Mouse (Mus musculus): Measurements from ENCODE around the gene Hs3st4. TPM values are rescaled to one million over a fixed set of nuclear protein-coding genes. Genes with fewer than 3 reads are reported as not detected.
A peak's percentile ranks its signal among the peaks of the same experiment; 100 is the strongest.

Gene Hs3st4
- polyA plus RNA-seq, 1 experiment from 2014 or later: not detected

DNA sequence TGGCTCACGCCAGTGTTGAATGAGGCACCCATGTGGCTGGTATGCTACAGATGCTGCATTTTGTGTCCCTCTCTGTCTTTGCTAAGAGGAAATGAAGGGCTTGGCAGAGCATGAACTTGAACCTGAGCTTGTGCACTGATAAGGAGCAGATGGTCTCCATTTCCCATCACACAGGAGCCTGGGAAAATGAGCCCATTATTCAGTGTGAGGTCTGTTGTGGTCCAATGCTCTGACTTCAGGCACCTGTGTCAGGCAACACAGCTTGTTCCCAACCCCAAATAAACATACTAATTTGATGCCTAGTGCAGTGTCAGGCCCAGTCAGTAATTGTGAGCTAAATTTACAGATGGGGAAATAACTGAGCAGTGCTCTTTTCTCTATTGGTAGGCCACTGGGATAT, 267.9 kb downstream of the Hs3st4 start:
- Histone ChIP-seq H3K27me3 (replicated peaks; ENCODE audit: insufficient read depth, low read length) (no peaks in the 10 kb centered on the region), H3K36me3 (ENCODE audit: insufficient read depth, low read length) (no peaks in the 10 kb centered on the region), H3K9me3 (ENCODE audit: low read length) (no peaks in the 10 kb centered on the region), H3K9ac (replicated peaks; ENCODE audit: low read depth) (no peak overlapping the region), H3K27ac (ENCODE audit: low read length) (no peak overlapping the region), H3K4me3 (ENCODE audit: low read depth, low read length) (no peak overlapping the region), H3K4me1 (ENCODE audit: insufficient read depth, low read depth, low read length) (no peaks in the 10 kb centered on the region), H3K4me2 (replicated peaks; ENCODE audit: low read depth, low read length) (no peak overlapping the region)
- DNase-seq (ENCODE audit: low spot score): no peak
- TF ChIP-seq EP300 (IDR thresholded peaks at IDR 0.05) (no peak), CTCF (IDR thresholded peaks at IDR 0.05) (no peak)
- 50% methylated on average over 1 of the region's 1 CpGs for WGBS
- no peak for ATAC-seq

DNA sequence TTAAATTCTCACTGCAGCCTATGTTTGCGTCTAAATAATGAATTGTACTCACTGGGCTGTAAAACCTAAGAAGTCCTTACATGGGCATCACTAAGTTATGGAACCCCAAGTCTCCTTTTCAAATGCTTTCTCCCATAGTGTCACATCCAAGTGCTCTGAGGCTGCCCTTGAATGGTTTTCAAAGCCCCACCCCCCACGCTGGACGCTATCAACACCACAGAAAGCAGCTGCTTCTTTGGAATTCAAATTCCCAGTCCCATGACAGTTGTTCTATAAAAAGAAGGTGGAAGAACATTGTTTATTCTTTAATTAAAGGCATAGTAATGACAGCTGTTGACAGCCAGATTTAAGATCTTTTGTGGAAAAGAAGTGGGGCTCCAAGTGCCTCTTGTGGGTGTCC, 275.8 kb downstream of the Hs3st4 start:
- DNase-seq (ENCODE audit: low spot score) (peak; percentile 9), ATAC-seq (no peak)
- Histone ChIP-seq H3K36me3 (ENCODE audit: insufficient read depth, low read length) (no peaks in the 10 kb centered on the region), H3K9ac (replicated peaks; ENCODE audit: low read depth) (no peak overlapping the region), H3K27me3 (replicated peaks; ENCODE audit: insufficient read depth, low read length) (no peaks in the 10 kb centered on the region), H3K4me2 (replicated peaks; ENCODE audit: low read depth, low read length) (no peak overlapping the region), H3K4me1 (ENCODE audit: insufficient read depth, low read depth, low read length) (no peaks in the 10 kb centered on the region), H3K4me3 (ENCODE audit: low read depth, low read length) (no peak overlapping the region), H3K9me3 (ENCODE audit: low read length) (no peaks in the 10 kb centered on the region), H3K27ac (ENCODE audit: low read length) (no peak overlapping the region)
- no peak for TF ChIP-seq EP300 (IDR thresholded peaks at IDR 0.05)
- no peak for TF ChIP-seq CTCF (IDR thresholded peaks at IDR 0.05)
- WGBS: 46% methylated on average over 3 of the region's 3 CpGs

DNA sequence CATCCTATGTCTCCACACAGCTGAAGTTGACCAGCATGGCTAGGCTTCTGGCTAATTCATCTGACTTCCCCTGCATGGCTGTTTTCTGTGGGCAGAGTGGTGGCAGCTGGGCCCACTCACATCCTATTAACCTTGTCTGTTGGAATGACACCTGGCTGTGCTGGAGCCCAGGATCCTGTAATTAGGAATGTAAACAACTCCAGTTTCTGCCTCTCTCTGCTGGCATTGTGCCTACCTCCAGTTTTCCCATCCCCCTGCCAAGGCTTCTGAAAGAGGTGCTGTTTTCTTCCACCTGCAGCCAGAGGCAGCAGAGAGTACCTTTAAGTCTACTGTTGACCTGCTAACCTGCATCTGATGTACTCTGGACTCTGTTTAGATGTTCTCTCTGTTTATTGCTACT, 288.1 kb downstream of the Hs3st4 start:
- no peaks in the 10 kb centered on the region for H3K27me3 ChIP-seq (replicated peaks; ENCODE audit: insufficient read depth, low read length)
- no peak overlapping the region for H3K27ac ChIP-seq (ENCODE audit: low read length)
- H3K36me3 ChIP-seq (ENCODE audit: insufficient read depth, low read length): no peaks in the 10 kb centered on the region
- no peak for TF ChIP-seq EP300 (IDR thresholded peaks at IDR 0.05)
- no peak for TF ChIP-seq CTCF (IDR thresholded peaks at IDR 0.05)
- no peak overlapping the region for H3K9ac ChIP-seq (replicated peaks; ENCODE audit: low read depth)
- no peak overlapping the region for H3K4me3 ChIP-seq (ENCODE audit: low read depth, low read length)
- H3K9me3 ChIP-seq (ENCODE audit: low read length): no peaks in the 10 kb centered on the region
- no peak for ATAC-seq
- H3K4me2 ChIP-seq (replicated peaks; ENCODE audit: low read depth, low read length): no peak overlapping the region
- no peak for DNase-seq (ENCODE audit: low spot score)
- no peaks in the 10 kb centered on the region for H3K4me1 ChIP-seq (ENCODE audit: insufficient read depth, low read depth, low read length)

DNA sequence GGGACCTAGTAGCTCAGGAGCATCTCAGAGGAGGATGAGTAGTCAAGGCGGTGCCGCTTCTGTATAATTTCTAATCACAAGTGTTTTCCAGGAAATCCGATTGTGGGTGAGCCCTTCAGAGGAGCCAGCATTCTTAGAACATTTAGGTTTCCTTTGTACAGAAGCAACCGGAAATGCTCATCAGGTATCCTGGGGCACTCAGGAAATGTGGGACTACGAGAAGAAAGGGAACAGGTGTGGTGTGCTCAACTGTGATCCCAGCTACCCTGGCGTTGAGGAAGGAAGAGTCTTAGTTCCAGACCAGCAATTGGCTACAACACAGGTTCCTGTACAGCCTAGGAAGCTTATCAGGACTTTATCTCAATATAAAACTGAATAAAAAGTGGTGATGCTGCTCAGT, 307.2 kb downstream of the Hs3st4 start:
- 46% methylated on average over 6 of the region's 6 CpGs for WGBS

DNA sequence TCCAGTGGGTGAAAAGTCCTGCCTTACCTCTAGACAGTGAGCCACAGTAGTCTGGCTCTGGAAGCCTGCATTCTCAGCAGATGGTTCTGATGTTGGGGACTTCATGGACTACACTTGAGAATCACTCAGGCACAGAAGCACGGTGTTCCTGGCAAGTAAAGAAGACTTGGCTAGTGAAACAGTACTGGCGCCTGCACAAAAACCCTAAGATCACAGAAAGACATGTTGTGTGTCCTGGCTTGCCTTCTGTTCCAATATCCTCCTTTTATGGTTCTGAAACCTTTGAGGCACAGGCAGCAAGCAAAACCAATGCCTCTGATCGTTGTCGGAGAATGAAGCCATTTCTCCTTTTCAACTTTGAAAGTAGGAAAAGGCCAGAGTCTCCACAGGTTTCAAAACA, 336.8 kb downstream of the Hs3st4 start:
- no peak for TF ChIP-seq EP300 (IDR thresholded peaks at IDR 0.05)
- no peaks in the 10 kb centered on the region for H3K36me3 ChIP-seq (ENCODE audit: insufficient read depth, low read length)
- WGBS: 67% methylated on average over 4 of the region's 4 CpGs
- H3K4me2 ChIP-seq (replicated peaks; ENCODE audit: low read depth, low read length): no peak overlapping the region
- H3K27me3 ChIP-seq (replicated peaks; ENCODE audit: insufficient read depth, low read length): no peaks in the 10 kb centered on the region
- no peaks in the 10 kb centered on the region for H3K9me3 ChIP-seq (ENCODE audit: low read length)
- no peaks in the 10 kb centered on the region for H3K4me1 ChIP-seq (ENCODE audit: insufficient read depth, low read depth, low read length)
- H3K27ac ChIP-seq (ENCODE audit: low read length): no peak overlapping the region
- DNase-seq (ENCODE audit: low spot score) (no peak), ATAC-seq (no peak)
- no peak overlapping the region for H3K4me3 ChIP-seq (ENCODE audit: low read depth, low read length)
- H3K9ac ChIP-seq (replicated peaks; ENCODE audit: low read depth): no peak overlapping the region

More for the DNA sequence above, 307.2 kb downstream of the Hs3st4 start:
- no peaks in the 10 kb centered on the region for H3K9me3 ChIP-seq (ENCODE audit: low read length)
- no peak for TF ChIP-seq CTCF (IDR thresholded peaks at IDR 0.05)
- no peak for TF ChIP-seq EP300 (IDR thresholded peaks at IDR 0.05)
- ATAC-seq (no peak), DNase-seq (ENCODE audit: low spot score) (no peak)
- H3K4me1 ChIP-seq (ENCODE audit: insufficient read depth, low read depth, low read length): no peaks in the 10 kb centered on the region
- no peak overlapping the region for H3K27ac ChIP-seq (ENCODE audit: low read length)
- no peak overlapping the region for H3K4me3 ChIP-seq (ENCODE audit: low read depth, low read length)
- H3K4me2 ChIP-seq (replicated peaks; ENCODE audit: low read depth, low read length): no peak overlapping the region
- no peak overlapping the region for H3K9ac ChIP-seq (replicated peaks; ENCODE audit: low read depth)
- no peaks in the 10 kb centered on the region for H3K36me3 ChIP-seq (ENCODE audit: insufficient read depth, low read length)
- H3K27me3 ChIP-seq (replicated peaks; ENCODE audit: insufficient read depth, low read length): no peaks in the 10 kb centered on the region

DNA sequence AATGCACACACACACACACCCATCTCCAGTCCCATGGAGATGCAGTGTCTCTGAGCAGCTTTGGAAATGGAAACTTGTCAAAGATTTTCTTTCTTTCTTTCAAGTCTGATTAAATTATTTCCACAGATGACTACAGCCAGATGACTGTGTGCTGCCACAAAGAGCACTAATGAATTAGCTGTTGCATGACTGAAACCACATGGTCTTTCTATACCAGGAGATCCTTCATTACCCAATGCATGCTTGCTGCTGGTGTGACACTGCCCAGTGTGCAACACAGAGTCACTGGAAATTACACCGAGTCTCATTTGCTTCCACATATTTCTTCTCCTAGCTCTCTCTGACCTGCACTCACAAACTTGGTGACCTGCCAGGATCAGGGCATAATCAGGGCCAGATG, 353.0 kb downstream of the Hs3st4 start:
- no peak overlapping the region for H3K27ac ChIP-seq (ENCODE audit: low read length)
- no peaks in the 10 kb centered on the region; the same call in 1 of the 2 replicates for H3K9me3 ChIP-seq (ENCODE audit: low read length)
- 0 out of 2 replicates have a peak, but pooled peaks have one; percentile 28 for TF ChIP-seq EP300 (IDR thresholded peaks at IDR 0.05)
- TF ChIP-seq CTCF (IDR thresholded peaks at IDR 0.05): no peak
- H3K9ac ChIP-seq (replicated peaks; ENCODE audit: low read depth): no peak overlapping the region
- ATAC-seq (peak; percentile 87), DNase-seq (ENCODE audit: low spot score) (peak; percentile 69)
- 53% methylated on average over 1 of the region's 1 CpGs for WGBS
- no peaks in the 10 kb centered on the region for H3K4me1 ChIP-seq (ENCODE audit: insufficient read depth, low read depth, low read length)
- no peak overlapping the region for H3K4me3 ChIP-seq (ENCODE audit: low read depth, low read length)
- H3K4me2 ChIP-seq (replicated peaks; ENCODE audit: low read depth, low read length): no peak overlapping the region
- no peaks in the 10 kb centered on the region for H3K36me3 ChIP-seq (ENCODE audit: insufficient read depth, low read length)
- no peaks in the 10 kb centered on the region for H3K27me3 ChIP-seq (replicated peaks; ENCODE audit: insufficient read depth, low read length)

DNA sequence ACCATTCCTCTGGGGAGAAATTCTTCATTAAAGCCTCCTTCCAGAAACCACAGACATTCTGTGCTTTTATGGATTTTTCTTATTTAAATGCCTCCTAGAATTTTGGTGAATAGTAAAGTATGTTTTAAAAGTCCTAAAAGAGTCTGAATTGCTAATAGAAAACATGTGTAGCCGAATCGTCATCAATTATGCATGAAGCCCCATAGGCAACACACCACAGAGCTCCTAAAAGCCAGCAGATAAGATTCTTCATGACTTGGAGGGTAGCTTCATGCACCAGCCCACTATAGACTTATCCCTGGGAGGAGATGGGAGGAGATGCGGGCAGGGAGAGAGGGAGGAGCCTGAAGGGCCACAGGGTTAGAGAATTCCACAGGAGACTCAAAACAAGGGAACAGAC, 358.8 kb downstream of the Hs3st4 start:
- DNase-seq (ENCODE audit: low spot score): no peak
- WGBS: 72% methylated on average over 3 of the region's 3 CpGs
- H3K27me3 ChIP-seq (replicated peaks; ENCODE audit: insufficient read depth, low read length): no peaks in the 10 kb centered on the region
- H3K9ac ChIP-seq (replicated peaks; ENCODE audit: low read depth): no peak overlapping the region
- H3K36me3 ChIP-seq (ENCODE audit: insufficient read depth, low read length): no peaks in the 10 kb centered on the region
- no peak for TF ChIP-seq EP300 (IDR thresholded peaks at IDR 0.05)
- H3K4me3 ChIP-seq (ENCODE audit: low read depth, low read length): no peak overlapping the region
- no peaks in the 10 kb centered on the region; the same call in 1 of the 2 replicates for H3K9me3 ChIP-seq (ENCODE audit: low read length)
- H3K4me2 ChIP-seq (replicated peaks; ENCODE audit: low read depth, low read length): no peak overlapping the region
- ATAC-seq: no peak
- no peaks in the 10 kb centered on the region for H3K4me1 ChIP-seq (ENCODE audit: insufficient read depth, low read depth, low read length)
- H3K27ac ChIP-seq (ENCODE audit: low read length): no peak overlapping the region

All from lung, postnatal 0 days (tissue).